Mouse (Mus musculus): ENCODE data around the gene Tent4b. TPM values are rescaled to one million over a fixed set of nuclear protein-coding genes. Genes with fewer than 3 reads are reported as not detected.
A peak's percentile ranks its signal among the peaks of the same experiment; 100 is the strongest.

The Tent4b gene
- total RNA-seq, 1 experiment from 2014 or later: 46.8 TPM

GRCm38 (mm10) chr8:88225358-88225757 lies 26.3 kb downstream of the Tent4b start:
- no peak for ATAC-seq (replicated peaks; ENCODE audit: low read depth, poor library complexity, severe bottlenecking)

- no peak for ATAC-seq (replicated peaks; ENCODE audit: low read depth, poor library complexity, severe bottlenecking)
Measured at GRCm38 (mm10) chr8:88227851-88228250, 28.8 kb downstream of the Tent4b start.

- no peak for ATAC-seq (replicated peaks; ENCODE audit: low read depth, poor library complexity, severe bottlenecking)
Measured at GRCm38 (mm10) chr8:88228286-88228685, 29.3 kb downstream of the Tent4b start.

GRCm38 (mm10) chr8:88228800-88229199 lies 29.8 kb downstream of the Tent4b start:
- peak; percentile 43 for ATAC-seq (replicated peaks; ENCODE audit: low read depth, poor library complexity, severe bottlenecking)

GRCm38 (mm10) chr8:88236666-88237065 lies 37.7 kb downstream of the Tent4b start:
- ATAC-seq (replicated peaks; ENCODE audit: low read depth, poor library complexity, severe bottlenecking): no peak

- peak; percentile 39 for ATAC-seq (replicated peaks; ENCODE audit: low read depth, poor library complexity, severe bottlenecking)
Measured at GRCm38 (mm10) chr8:88237606-88238005, 38.6 kb downstream of the Tent4b start.

GRCm38 (mm10) chr8:88239277-88239676 lies 40.3 kb downstream of the Tent4b start:
- ATAC-seq (replicated peaks; ENCODE audit: low read depth, poor library complexity, severe bottlenecking): no peak

GRCm38 (mm10) chr8:88241871-88242270 lies 42.9 kb downstream of the Tent4b start:
- peak; percentile 70 for ATAC-seq (replicated peaks; ENCODE audit: low read depth, poor library complexity, severe bottlenecking)

GRCm38 (mm10) chr8:88244298-88244697 lies 45.3 kb downstream of the Tent4b start:
- ATAC-seq (replicated peaks; ENCODE audit: low read depth, poor library complexity, severe bottlenecking): peak; percentile 96

- no peak; the same call in 1 of the 2 replicates for ATAC-seq (replicated peaks; ENCODE audit: low read depth, poor library complexity, severe bottlenecking)
Measured at GRCm38 (mm10) chr8:88252791-88253190, 53.8 kb downstream of the Tent4b start.

GRCm38 (mm10) chr8:88254957-88255356 lies 55.9 kb downstream of the Tent4b start:
- no peak for ATAC-seq (replicated peaks; ENCODE audit: low read depth, poor library complexity, severe bottlenecking)

- no peak for ATAC-seq (replicated peaks; ENCODE audit: low read depth, poor library complexity, severe bottlenecking)
Measured at GRCm38 (mm10) chr8:88258024-88258423, 59.0 kb downstream of the Tent4b start.

- no peak for ATAC-seq (replicated peaks; ENCODE audit: low read depth, poor library complexity, severe bottlenecking)
Measured at GRCm38 (mm10) chr8:88258544-88258943, 59.5 kb downstream of the Tent4b start.

GRCm38 (mm10) chr8:88260466-88260980 lies 61.5 kb downstream of the Tent4b start:
- ATAC-seq (replicated peaks; ENCODE audit: low read depth, poor library complexity, severe bottlenecking): no peak

- no peak for ATAC-seq (replicated peaks; ENCODE audit: low read depth, poor library complexity, severe bottlenecking)
Measured at GRCm38 (mm10) chr8:88262831-88263635, 64.0 kb downstream of the Tent4b start.

GRCm38 (mm10) chr8:88265511-88265910 lies 66.5 kb downstream of the Tent4b start:
- ATAC-seq (replicated peaks; ENCODE audit: low read depth, poor library complexity, severe bottlenecking): peak; percentile 55

GRCm38 (mm10) chr8:88266170-88266800 lies 67.3 kb downstream of the Tent4b start:
- ATAC-seq (replicated peaks; ENCODE audit: low read depth, poor library complexity, severe bottlenecking): peak; percentile 70; the same call in 1 of the 2 replicates

GRCm38 (mm10) chr8:88266801-88267403 lies 67.9 kb downstream of the Tent4b start:
- ATAC-seq (replicated peaks; ENCODE audit: low read depth, poor library complexity, severe bottlenecking): no peak

- ATAC-seq (replicated peaks; ENCODE audit: low read depth, poor library complexity, severe bottlenecking): peak; percentile 44
Measured at GRCm38 (mm10) chr8:88269107-88269875, 70.3 kb downstream of the Tent4b start.

GRCm38 (mm10) chr8:88270086-88270485 lies 71.1 kb downstream of the Tent4b start:
- ATAC-seq (replicated peaks; ENCODE audit: low read depth, poor library complexity, severe bottlenecking): no peak
